Mouse (Mus musculus) frontal cortex, postnatal 10 days (tissue): Measurements from ENCODE around the gene Add3.
"Not testable (repeated sequence)": the region's sequence is repeated elsewhere in the genome, so short reads cannot be mapped to it uniquely, and the experiment has no call there.

ENCODE experiments used
- DNase-seq, 2 experiments: peaks; one replicate each; pipeline ENCODE4 v3.0.0; 2022; ENCODE audit warnings: low spot score in 2 of 2, mixed read lengths in 1 of 2

Gene Add3

GRCm38 (mm10) chr19:53191867-53192487 lies 51.7 kb downstream of the Add3 start:
- no peak for DNase-seq

GRCm38 (mm10) chr19:53193190-53193589 lies 52.9 kb downstream of the Add3 start:
- DNase-seq: no peak

GRCm38 (mm10) chr19:53193964-53194582 lies 53.8 kb downstream of the Add3 start:
- no peak for DNase-seq

GRCm38 (mm10) chr19:53194751-53195520 lies 54.7 kb downstream of the Add3 start:
- no peak for DNase-seq

GRCm38 (mm10) chr19:53196961-53197360 lies 56.7 kb downstream of the Add3 start:
- no peak for DNase-seq

- DNase-seq: no peak
Observed at GRCm38 (mm10) chr19:53197766-53198165, 57.5 kb downstream of the Add3 start.

GRCm38 (mm10) chr19:53198706-53199572 lies 58.7 kb downstream of the Add3 start:
- no peak for DNase-seq

- no peak for DNase-seq
Observed at GRCm38 (mm10) chr19:53199711-53200110, 59.5 kb downstream of the Add3 start.

- no peak for DNase-seq
Observed at GRCm38 (mm10) chr19:53202116-53202515, 61.9 kb downstream of the Add3 start.

- DNase-seq: no peak
Observed at GRCm38 (mm10) chr19:53206986-53207385, 66.7 kb downstream of the Add3 start.

- DNase-seq: no peak
Observed at GRCm38 (mm10) chr19:53208830-53209229, 68.6 kb downstream of the Add3 start.

GRCm38 (mm10) chr19:53210251-53210650 lies 70.0 kb downstream of the Add3 start:
- no peak for DNase-seq

GRCm38 (mm10) chr19:53215352-53215751 lies 75.1 kb downstream of the Add3 start:
- DNase-seq: no peak

GRCm38 (mm10) chr19:53216761-53217538 lies 76.7 kb downstream of the Add3 start:
- no peak for DNase-seq

GRCm38 (mm10) chr19:53217837-53218236 lies 77.6 kb downstream of the Add3 start:
- DNase-seq: no peak

- DNase-seq: no peak
Observed at GRCm38 (mm10) chr19:53219305-53219704, 79.1 kb downstream of the Add3 start.

GRCm38 (mm10) chr19:53221186-53221585 lies 80.9 kb downstream of the Add3 start:
- DNase-seq: no peak

- DNase-seq: not testable (repeated sequence)
Observed at GRCm38 (mm10) chr19:53225249-53226070, 85.2 kb downstream of the Add3 start.

- no peak for DNase-seq
Observed at GRCm38 (mm10) chr19:53226651-53227050, 86.4 kb downstream of the Add3 start.
